Mouse (Mus musculus) testis, postnatal 10 days (tissue): Measurements from ENCODE around the gene Use1.
"Not testable (repeated sequence)": the region's sequence is repeated elsewhere in the genome, so short reads cannot be mapped to it uniquely, and the experiment has no call there.

ENCODE experiments used
- DNase-seq: peaks from one replicate; pipeline ENCODE4 v3.0.0; 2021; ENCODE audit warnings: low spot score

Gene Use1

DNA sequence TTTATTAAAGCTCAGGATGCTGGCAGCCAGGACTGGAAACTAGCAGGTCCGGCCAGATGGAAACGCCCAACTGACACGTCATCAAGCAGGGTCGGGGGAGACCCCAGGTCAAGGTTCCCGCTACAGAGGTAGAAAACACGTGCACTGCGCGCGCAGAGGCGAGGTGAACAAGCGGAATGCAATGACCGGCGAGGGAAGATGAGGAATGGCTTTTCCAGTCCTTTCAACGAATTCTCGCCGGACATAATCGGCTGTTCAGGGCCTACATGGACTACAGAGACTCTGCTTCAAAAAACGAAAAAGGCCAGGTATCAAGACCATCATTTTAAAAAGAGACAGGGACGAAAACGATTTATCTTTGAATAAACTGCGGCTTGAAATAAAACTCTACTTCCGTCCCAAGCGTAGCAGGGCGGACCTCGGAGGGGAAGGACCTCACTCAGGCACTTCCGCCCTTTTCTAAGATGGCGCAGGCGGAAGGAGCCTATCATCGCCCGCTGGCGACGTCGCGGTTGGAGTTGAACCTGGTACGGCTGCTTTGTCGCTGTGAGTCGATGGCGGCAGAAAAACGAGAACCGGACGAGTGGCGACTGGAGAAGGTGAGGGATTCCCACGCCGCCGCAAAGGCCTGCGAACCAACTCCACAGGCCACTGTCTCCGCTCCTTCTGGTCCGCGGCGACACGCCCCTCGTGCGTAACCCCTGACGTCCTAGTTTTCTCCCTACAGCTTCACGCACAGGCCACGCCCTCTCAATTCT is at the start of gene Use1:
Gene Use1 (plus strand): TSS at position 78 of the 758 bp plus-strand sequence.
- peak; percentile 90 for DNase-seq

DNA sequence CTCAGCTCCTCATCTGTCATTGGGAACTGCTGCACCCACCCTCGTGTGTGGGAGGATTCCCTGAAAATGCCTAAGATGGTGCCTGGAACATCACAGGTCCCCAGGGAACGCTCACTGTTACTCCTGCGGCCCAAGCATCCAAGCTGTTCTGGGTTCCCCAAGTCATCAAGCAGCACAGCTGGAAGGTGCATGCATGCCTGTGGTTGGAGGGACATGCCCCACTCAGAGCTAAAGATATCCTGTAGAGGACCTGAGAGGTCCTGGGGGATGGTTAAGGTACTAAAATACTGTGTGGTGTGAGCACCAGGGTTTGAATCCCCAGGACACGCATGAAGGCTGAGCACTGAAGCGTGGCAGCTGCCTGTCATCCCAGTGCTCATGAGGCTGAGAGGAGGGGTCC is 48.0 kb upstream of the Use1 start:
- DNase-seq = not testable (repeated sequence)

DNA sequence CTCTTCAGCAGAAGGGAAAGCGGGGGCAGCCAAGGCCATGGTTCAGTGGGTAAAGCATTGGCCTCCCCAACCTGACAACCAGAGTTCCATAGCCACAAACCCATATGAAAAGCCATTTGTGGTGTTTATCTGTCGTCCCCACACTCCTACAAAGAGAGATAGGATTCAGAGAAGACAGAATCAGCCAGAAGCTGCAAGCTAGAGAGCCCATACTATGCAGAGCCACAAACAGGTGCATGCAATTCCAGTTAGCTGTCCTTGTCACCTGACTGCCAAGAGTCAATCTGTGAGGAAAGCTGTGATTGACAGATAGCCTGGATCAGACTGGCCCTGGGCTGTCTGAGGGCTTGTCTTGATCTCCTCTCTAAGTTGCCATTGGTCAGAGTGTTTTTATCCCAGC is 46.9 kb upstream of the Use1 start:
- DNase-seq = not testable (repeated sequence)

DNA sequence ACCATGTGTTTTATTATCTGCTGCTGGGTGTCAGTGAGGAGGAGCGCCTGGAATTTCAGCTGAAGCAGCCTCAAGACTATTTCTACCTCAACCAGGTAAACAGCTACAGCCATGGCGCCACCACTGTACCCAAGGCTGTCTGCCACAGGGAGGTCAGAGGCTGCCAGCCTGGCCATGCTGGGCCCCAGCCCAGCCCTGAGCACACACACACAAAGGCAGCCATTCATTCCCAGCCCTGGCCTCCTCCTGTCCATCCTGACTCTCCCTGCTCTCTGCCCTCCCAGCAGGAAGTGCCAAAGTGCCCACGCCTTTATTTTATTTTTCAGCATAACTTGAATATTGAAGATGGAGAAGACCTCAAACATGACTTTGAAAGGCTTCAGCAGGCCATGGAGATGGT is 43.7 kb upstream of the Use1 start:
- DNase-seq = no peak

DNA sequence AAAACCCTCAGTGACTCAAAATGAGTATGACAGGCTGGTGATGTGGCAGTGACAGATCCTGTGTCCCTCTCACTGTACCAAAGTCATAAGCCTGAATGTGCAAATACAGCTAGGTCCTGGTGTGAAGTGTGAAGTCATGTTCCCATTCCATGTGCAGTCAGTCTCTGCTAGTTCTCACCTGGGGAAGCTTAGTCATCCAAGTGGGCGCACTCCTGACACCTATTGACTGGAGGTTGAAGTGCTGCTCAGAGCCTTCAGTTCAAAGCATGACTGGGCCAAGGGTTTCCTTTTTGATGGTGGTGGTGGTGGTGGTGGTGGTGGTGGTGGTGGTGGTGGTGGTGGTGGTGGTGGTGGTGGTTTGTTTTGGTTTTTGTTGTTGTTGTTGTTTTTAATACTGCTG is 41.8 kb upstream of the Use1 start:
- DNase-seq = peak; percentile 55

DNA sequence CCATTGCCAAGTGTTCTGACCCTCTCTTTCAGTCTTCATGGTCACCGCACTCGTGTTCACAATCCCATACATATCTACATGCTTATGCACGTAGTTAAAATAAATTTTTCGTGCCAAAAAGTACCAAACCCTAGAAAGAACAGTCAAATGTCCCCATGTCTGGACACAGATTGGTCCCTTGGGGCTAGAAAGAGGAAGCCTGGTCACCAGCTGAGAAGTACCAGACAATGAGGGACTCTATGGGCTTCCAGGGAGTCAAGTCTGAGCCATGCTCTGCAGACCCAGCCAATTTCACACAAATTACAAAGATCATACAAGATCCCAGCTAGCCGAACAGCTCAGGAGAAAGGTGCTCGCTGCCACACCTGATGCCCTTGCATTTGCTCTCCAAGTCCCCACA is 28.8 kb upstream of the Use1 start:
- DNase-seq = not testable (repeated sequence)

DNA sequence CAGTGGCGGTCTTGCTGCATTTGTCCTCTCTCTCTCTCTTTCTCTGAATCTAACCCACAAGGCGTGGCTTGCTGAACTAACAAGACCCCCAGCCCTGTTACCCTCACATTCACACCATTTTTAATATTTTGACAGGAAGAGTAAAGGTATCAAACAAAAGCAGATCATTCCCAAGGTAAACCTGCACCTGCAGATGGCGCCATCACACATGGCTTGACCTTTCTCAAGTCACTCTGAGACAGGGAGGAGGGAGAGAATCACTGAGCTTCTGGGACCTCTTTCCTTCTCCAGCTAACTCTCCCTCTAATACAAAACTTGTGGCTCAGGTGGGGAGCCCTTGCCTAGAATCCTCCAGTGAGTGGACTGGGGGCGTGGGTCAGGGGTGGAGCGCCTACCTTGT is 26.0 kb upstream of the Use1 start:
- peak; percentile 71 for DNase-seq

DNA sequence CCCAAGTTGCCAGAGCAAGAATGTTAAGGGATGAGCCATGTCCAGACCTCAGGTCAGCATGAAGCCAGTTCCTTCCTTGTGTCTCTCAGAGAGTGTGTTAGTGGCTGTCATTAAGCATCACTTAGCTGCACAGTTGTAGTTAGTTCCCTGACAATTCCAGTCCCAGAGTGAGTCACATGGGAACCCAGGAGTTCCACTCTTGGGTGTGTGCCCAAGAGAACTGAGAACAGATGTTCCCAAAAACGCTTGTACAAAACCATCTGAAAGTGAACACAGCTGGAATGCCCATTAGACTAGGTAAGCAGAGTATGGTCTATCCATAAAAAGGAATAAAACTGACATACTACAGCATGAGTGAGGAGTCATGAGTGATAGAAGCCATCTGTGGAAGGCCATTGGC is 20.1 kb upstream of the Use1 start:
- DNase-seq = no peak

DNA sequence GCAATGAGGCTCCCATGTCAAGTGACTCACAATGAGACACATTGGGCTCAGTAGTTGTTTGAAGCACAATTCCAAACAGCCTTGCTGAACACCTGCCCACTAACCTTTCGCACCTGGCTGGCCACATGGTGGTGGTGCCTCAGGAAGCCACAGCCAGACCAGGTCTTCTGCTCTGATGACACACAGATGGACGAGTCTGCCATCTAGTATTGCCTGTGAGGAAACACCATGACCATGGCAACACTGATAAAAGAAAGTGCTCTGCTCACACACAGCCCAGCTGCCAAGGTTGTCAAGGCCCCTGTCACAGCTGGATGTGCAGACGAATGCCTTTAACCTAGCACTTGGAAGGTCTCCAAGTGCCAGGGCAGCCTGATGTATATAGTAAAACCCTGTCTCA is 15.5 kb upstream of the Use1 start:
- DNase-seq = no peak

DNA sequence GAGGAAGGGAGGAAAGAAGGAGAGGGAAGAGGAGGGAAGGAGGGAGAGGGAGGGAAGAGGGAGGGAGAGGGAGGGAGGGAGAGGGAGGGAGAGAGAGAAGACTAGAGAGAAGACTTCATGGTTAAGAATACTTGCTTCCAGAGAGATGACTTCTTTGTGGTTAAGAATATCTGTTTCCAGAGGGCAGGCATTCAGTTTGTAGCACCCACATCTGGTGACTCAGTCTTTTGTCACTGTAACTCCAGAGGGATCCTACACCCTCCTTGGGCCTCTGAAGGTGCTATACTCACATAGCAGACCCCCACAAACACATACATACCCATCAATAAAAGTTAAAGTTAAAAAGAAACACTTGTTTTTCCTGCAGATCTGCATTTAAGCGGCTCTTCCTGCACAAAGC is 15.1 kb upstream of the Use1 start:
- DNase-seq = no peak

DNA sequence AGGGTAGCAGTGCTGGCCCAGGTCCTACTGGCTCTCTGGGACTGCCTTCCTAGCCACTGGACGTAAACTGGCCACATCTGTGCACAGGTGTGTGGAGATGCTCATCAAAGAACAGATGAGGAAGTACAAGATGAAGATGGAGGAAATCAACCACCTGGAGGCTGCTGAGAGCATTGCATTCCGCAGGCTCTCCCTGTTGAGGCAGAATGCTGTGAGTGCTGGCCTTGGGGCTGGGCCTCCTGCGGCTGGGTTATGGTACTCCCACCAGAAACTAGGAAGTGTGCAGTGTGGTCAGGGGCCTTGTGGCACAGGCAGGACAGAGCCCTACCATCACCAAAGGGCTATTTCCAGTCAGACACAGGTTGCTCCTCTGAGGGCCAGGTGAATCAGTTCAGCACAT is 8.6 kb upstream of the Use1 start:
- no peak for DNase-seq

DNA sequence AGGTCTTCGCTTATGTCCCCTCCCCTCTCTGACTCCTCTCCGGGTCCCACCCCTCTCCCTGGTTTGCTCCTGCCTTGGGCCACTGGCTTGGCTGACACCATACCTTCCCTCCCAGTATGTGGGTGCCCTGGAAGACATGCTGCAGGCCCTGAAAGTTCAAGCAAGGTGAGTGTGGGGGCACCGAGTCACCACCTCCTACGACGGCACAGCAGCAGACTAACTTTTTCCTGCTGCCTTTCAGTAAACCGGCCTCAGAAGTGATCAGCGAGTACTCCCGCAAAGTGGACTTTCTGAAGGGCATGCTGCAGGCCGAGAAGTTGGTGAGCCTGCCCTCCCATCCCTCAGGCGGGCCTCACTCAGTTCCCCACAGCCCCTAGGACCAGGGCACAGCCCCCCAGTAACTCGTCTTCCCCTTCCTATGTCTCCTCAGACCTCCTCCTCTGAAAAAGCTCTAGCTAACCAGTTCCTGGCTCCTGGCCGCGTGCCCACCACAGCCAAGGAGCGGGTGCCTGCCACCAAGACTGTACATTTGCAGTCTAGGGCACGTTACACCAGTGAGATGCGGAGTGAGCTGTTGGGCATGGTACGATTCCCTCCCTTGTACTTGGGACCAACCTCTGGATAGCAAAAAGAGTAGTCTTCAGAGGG is 1.0 kb downstream of the Use1 start:
- DNase-seq = peak; percentile 69

DNA sequence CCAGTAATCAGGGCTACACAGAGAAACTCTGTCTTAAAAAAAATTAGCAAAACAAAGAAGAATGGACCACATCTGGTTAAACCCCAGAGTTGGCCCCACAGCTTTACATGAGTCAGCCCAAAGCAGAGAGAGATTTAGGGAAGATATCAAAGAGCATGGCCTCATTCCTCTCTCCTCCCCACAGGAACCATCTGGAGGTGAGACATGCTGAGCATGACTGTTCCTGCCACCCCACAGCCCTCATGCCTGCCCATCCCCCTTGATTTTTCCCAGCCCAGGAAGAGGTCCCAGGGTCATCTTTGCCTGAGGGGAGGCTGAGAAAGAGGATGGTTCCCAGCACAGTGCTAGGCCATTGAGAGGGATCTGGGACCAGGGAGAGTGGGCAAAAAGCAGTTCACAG is 1.7 kb downstream of the Use1 start:
- no peak for DNase-seq

DNA sequence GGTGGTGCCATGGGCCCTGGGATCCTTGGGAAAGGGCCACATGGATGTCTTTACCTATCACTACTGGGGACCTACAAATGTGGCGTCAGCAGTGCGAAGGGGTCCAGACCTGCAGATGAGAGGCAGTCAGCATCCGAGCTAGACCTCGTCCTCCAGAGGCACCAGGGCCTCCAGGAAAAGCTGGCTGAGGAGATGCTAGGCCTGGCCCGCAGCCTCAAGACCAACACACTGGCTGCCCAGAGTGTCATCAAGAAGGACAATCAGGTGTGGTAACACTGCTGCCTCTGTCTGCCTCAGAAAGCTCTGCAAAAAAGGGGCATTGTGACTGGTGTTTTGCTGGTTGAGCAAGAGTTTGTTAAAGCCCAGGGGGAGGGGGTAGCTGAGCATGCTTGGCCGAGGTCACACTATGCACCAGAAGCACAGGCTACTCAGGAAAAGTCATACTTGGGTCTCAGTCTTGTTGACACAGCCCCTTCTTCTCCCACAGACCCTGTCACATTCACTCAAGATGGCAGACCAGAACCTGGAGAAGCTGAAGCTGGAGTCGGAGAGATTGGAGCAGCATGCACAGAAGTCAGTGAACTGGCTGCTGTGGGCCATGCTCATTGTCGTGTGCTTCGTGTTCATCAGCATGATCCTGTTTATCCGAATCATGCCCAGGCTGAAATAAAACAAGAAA is 2.5 kb downstream of the Use1 start:
- no peak for DNase-seq

DNA sequence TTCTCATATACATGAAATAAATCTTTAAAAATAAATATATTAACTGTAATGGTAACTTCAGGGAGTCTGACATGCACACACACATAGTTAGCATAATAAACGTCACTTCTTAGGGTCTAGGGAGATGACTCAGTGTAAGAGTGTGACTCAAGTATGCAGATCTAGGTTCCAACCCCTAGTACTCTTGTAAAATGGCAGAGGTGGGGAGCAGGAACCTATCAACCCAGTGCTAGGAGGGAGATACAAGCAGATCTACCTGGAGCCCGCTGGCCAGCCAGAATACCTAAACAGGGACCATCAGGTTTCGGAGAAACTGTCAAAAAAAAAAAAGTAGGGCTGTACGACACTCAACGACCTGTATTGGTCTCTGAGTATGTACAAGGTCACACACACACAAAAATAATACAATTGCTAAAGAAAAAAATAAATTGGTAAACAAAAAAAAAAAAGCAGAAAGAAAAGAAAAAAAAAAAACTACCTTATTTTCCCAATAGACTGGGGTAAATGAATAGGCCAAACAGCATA is 4.1 kb downstream of the Use1 start:
- no peak for DNase-seq

DNA sequence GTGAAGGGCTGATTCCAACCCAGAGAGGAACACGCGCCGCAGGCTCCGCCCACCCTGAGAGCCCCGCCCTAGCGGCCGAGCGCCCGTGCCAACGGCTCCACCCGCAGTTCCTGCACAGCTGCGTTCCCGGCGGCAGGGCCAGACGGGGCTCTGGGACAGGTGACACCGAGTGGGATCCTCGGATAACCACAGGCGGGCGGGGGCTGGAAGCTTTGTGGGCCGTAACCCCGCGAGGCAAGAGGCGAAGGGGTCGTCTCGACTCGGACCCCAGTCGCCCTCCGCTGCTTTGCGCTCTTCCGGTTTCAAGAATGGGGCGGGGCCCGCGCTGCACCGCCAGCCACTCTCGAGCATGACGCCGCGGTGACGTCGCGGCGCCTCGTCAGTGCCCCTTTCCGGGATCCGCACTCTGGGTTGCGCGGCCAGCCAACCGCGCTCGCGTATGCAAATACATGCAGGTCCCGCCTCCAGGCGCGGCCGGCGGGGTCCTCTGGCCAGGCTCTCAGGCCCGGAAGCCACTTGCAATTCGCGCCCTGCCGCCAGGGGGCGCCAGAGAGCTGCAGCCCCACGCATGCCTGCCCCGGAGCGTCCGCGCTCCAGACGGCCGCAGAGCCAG is 4.7 kb downstream of the Use1 start, which contains the start of gene Ocel1:
Gene Ocel1 (plus strand): TSS at position 63 of the 613 bp plus-strand sequence.
- peak; percentile 96 for DNase-seq

DNA sequence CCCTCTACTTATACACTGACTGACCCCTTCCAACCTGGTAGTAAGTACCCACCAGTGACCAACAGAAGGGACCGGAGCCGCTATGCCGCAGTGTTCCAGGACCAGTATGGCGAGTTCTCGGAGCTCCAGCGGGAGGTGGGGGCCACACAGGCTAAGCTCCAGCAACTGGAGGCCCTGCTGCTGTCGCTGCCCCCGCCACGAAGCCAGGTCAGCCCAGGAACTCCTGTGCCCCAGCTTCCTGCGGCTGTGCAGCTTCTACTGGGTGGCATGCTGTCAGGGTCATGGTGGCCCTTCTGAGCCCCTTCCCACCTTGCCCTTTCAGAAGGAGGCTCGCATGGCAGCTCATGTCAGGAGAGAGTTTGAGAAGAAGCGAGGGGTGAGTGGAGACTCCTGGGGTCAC is 5.8 kb downstream of the Use1 start:
- no peak for DNase-seq

DNA sequence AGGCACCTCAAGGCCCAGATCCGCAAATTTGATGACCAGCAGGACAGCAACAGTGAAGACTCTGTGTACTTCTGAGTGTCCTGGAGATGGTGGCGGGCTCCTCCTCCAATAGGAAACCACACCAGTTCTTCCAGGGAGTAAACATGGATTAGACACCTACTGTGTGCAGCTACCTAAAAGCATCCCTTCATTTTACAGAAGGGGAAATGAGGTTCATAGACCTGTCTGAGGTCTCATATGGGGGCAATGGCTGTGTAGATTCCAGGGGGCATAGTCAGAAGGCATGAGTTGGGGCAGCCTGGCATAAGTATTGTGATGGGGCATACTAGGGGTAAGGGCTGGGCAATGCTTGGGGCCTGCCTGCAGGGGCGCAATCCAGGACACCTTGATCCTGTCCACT is 6.4 kb downstream of the Use1 start:
- DNase-seq = no peak

DNA sequence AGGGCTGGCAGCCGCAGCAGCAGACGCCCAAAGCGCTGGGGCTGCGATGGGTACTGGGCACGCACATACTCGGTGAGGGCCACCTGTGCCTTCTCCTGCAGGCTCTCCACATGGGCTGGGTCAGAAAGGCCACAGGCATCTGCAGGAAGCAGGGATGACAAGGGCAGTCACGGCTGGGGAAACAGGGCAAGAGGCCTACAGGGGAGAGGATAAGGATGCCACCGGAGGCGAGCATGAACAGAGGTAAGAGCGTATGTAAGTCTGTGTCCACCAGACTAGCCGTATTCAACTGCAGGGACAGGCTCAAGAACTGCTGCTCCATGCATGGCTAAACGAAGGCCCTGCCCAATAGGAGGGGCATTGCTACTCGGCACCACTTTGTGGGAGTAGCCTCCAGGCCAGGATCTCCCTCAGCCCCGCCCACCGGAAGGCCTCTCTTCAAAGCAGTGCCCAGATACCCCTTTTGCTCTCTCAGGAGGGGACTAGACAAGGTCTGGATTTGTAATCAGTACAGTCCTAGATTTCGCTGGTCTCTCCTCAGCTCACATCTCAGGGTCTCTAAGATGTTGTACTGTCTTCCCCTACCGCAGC is 8.1 kb downstream of the Use1 start:
- DNase-seq = peak; percentile 67

DNA sequence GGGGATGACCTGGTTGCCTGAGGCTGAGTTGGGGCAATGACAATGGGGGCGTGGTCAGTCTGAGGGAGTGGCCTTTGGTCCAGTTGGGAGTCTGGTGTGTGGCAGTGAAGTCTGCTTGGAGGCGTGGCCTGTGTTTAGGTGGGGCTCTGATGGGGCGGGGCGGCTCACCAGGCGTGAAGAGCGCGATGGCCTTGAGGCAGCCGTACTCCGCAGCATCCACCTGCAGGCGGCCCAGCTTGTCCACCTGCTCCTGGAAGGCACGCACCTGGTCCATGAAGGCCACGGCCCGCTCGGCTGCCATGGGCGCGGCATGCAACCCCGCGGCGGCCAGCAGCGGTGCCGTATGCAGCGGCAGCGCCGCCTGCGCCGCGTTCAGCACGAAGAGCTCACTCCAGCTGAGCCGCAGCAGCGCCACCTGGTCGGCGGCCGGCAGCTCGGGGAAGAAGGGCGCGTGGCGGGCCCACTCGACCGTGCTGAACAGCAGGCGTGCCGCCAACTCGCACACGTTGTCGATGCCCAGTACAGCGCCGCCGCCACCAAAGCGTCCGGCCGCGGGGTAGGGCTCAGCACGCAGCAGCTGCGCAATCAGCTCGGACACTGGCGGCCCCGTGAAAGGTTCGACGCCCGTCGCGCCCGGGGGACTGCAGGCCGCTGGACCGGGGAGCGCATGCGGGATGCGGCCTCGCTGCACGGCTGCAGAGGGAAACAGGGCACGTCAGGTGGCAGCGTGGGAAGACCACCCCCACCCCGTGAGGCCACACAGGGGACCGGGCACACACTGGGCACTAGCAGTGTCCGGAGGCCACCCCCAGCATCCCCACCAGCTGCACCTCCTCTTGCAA is 9.2 kb downstream of the Use1 start:
- DNase-seq = peak; percentile 79

DNA sequence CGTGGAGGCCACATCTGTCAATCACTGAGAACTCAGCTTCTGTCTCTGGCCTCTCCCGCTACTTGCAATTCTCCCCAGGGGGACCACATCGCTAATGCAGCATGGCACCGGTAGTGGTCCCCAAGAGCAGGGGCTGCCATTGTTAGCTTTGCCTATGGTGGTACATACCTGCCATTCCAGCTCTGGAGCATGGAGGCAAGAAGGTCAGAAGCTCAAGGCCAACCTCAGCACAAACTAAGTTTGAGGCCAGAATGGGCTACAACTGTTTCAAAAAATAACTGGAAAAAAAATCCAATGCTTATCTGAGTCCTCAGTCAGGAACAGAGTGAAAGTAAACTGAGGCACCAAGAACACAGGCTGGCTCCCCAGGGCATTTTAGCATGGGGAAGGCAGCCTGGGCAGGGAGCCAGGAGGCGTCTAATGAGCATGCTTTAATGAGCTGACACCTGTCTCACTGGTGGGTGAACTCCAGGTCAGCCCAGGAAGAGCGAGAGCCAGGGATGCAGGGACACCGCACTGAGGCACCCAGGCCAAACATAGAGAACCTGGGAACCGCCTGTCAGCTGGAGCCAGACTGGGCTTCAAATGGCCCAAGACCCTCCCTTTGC is 9.9 kb downstream of the Use1 start:
- no peak for DNase-seq
